Mouse (Mus musculus) stomach, postnatal 0 days (tissue): ENCODE measurements around the gene Pygl.

Source experiments
- CTCF ChIP-seq: IDR thresholded peaks from 2 replicates; pipeline ENCODE4 v1.5.1; 2016; ENCODE audit warnings: antibody characterized with exemption, low read depth, mild to moderate bottlenecking, moderate library complexity
- EP300 ChIP-seq: optimal IDR thresholded peaks from 2 replicates; pipeline ENCODE3; 2016; ENCODE audit warnings: antibody characterized with exemption

GRCm38 (mm10) chr12:70233637-70234315, 2.5 kb upstream of the Pygl start:
- TF ChIP-seq CTCF (no peak), EP300 (no peak)
